Mouse (Mus musculus): ENCODE data around the gene Itgb2.
A peak's percentile ranks its signal among the peaks of the same experiment; 100 is the strongest.

Itgb2 gene

GRCm38 (mm10) chr10:77589749-77590148 lies 59.7 kb downstream of the Itgb2 start:
- DNase-seq = no peak

- peak; percentile 69 for DNase-seq
Measured at GRCm38 (mm10) chr10:77590812-77591211, 60.8 kb downstream of the Itgb2 start.

- no peak for DNase-seq
Measured at GRCm38 (mm10) chr10:77591546-77591945, 61.5 kb downstream of the Itgb2 start.

DNA sequence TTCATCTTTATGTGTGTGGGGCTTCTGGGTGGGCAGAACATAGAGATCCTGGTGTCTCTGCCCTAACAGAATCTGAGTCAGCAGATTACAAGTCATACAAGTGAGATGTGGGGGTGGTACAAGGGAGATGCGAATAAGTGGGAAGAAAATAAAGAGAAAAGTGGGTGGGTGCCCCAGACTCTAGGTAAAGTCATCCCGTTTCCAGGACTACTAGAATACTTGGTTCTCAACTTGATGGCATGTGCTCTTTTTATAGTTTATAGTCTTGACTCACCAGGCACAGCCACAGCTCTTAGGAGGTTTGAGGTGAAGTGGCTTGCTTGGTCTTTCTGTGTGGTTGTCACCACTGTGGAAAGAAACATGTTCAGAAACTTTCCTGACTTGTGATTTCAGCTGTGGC lies 66.0 kb downstream of the Itgb2 start:
- DNase-seq = no peak

DNA sequence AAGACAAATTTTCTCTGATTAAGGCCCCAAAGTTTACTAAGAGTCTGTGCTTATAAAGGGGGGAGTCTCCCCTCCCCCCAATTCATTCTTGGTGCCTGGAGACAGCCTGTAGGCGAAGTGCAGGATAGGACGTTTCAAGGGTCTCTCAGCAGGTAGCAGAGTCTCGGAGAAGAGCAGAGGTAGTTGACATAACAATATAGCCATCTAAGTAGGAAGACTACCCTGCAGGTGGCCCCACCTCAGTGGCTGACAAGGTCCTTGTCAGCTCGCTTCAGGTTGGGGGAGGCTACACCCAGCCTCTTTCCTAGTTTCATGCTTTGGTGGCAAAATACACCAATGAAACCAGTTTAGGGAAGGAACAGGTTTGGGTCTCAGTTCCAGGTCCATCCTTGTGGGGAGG lies 73.0 kb downstream of the Itgb2 start:
- DNase-seq = no peak

DNA sequence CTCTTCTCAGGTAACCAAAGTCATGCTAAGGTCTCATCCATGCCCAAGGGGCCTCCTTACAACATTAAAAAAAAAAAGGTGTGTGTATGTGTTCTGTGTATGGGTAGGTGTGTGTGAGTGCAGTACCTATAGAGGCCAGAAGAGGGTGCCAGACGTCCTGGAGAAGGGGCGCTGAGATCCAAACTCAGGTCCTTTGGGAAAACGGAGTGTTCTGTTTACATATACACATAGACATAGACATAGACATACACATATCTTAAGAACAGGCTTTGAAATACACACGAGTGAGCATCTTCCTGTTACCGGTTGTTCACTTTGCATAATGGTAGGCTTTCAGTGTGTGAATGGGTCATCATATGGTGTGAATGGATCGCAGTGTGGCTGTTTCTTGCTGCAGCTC lies 74.1 kb downstream of the Itgb2 start:
- no peak for DNase-seq

- DNase-seq = peak; percentile 50
Measured at GRCm38 (mm10) chr10:77604958-77605357, 74.9 kb downstream of the Itgb2 start.

- no peak for DNase-seq
Measured at GRCm38 (mm10) chr10:77605368-77605767, 75.3 kb downstream of the Itgb2 start.

GRCm38 (mm10) chr10:77605908-77606826 lies 76.1 kb downstream of the Itgb2 start, which contains the start of the genes Sumo3 and Gm49325:
Gene Sumo3 (plus strand): TSS chr10:77606097.
Gene Gm49325 (plus strand): TSS chr10:77606197.
- DNase-seq = peak; percentile 99

- no peak for DNase-seq
Measured at GRCm38 (mm10) chr10:77606855-77607254, 76.8 kb downstream of the Itgb2 start.

DNA sequence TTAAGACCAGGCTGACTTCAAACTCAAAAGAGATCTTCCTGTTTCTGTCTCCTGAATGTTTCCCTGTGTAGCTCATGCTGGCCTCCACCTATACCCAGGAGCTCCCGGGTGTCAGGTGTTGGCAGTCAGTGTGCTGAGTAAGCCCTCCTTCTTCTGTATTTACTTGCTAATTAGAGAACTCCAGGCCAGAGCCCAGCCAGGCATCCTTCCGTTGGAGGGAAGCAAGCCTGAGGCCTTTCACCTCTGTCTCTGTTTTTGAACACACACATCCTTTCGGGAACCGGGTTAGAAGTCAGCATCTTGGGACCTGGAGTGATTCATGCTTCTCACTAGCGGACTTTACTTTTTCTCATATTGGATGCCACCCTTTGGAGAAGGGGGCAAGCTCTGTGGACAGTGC lies 77.4 kb downstream of the Itgb2 start:
- no peak for DNase-seq

GRCm38 (mm10) chr10:77608589-77608988 lies 78.5 kb downstream of the Itgb2 start:
- no peak for DNase-seq

- DNase-seq = no peak
Measured at GRCm38 (mm10) chr10:77610221-77610961, 80.3 kb downstream of the Itgb2 start.

- peak; percentile 70 for DNase-seq
Measured at GRCm38 (mm10) chr10:77613409-77613808, 83.4 kb downstream of the Itgb2 start.
